Mouse (Mus musculus): ENCODE measurements around the gene Zdhhc17. TPM values are rescaled to one million over a fixed set of nuclear protein-coding genes. Genes with fewer than 3 reads are reported as not detected.

The Zdhhc17 gene
- polyA plus RNA-seq, 1 experiment = not detected

DNA sequence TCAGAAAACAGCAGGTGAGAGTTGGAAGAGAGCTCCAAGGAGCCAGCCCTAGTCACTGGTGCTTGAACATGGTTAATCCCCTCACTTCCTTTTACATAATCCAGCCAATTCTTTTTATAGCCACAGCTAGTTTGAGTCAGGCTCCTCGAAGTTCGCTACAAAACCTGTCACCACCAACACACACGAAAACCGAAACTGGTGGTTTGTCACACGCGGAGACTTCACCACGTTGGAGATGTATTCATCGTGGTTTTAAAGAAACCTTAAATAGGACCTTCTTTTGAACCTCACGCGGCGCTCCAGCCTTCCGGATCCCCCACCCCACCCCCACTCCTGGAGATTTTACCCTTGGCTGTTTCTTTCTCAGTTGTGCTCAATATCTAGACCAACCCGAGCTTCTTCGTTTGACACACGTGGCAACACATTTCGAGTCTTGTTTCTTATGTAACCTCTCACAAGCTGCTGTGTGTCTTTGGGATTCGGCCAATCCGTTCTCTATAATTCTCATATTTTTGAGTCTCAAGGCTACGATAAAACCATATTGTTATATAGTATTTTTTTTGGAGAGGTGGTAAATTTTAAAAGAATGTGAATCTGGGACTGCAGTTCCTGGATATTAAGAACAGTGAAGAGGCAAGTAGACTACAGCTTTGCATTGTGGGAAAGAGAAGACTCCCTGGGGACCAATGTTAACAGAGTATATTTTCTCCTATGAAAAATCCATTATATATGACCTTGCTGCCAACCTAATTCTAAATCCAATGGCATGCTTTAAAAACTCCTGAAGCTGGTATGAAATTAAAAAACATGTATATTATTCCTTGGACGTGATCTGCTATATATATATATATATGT is 21.8 kb upstream of the Zdhhc17 start:
- H3K4me3 ChIP-seq (replicated peaks) = peak overlapping the region; percentile 12
- H3K4me1 ChIP-seq (ENCODE audit: control insufficient read depth) = no peaks in the 10 kb centered on the region
- no peaks in the 10 kb centered on the region for H3K9me3 ChIP-seq (ENCODE audit: control insufficient read depth, low read length)
- no peak for TF ChIP-seq GATA1 (IDR thresholded peaks at IDR 0.05; ENCODE audit: low read length)
- TF ChIP-seq TAL1 (IDR thresholded peaks at IDR 0.05; ENCODE audit: low read length) = no peak
- H3K27me3 ChIP-seq (ENCODE audit: control insufficient read depth) = no peaks in the 10 kb centered on the region
- H3K36me3 ChIP-seq (ENCODE audit: control insufficient read depth) = no peaks in the 10 kb centered on the region

DNA sequence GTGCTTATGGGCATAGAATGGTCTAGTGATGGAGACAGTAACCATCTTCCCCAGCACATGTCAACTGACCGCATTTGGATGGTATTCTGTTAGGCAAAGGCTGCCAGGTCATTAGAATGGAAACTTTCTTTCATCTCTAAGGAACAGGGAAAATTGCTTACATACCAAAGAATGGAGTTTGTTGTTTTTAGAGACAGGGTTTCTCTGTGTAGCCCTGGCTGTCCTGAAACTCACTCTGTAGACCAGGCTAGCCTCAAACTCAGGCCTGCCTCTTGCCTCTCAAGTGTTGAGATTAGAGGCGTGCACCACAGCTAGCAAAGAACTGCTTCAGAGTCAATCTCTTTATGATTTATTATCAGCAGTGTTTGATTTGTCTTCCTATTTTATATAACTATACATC is 20.9 kb upstream of the Zdhhc17 start:
- H3K36me3 ChIP-seq (ENCODE audit: control insufficient read depth) = no peaks in the 10 kb centered on the region
- H3K4me3 ChIP-seq (replicated peaks) = no peak overlapping the region
- TF ChIP-seq TAL1 (IDR thresholded peaks at IDR 0.05; ENCODE audit: low read length) = no peak
- TF ChIP-seq GATA1 (IDR thresholded peaks at IDR 0.05; ENCODE audit: low read length) = no peak
- H3K27me3 ChIP-seq (ENCODE audit: control insufficient read depth) = no peaks in the 10 kb centered on the region
- no peaks in the 10 kb centered on the region for H3K9me3 ChIP-seq (ENCODE audit: control insufficient read depth, low read length)
- no peaks in the 10 kb centered on the region for H3K4me1 ChIP-seq (ENCODE audit: control insufficient read depth)

DNA sequence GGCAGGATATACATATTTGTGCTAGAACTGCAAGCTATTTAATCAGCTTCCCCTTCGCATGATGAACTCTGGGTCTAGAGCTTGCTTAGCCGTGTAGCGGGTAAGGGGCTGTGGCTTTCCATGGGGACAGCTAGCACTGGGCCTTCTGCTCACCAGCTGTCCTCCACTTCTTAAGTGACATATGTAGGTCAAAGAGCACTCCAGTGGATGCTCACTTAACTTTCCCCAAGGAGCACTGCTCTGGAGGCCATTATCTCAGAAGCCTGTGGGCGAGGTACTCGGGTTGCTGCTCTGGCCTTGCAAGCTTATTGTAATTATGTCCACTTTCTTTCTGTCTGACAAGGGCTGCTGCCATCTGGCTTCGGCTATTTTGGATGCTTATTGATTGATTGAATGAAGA is 16.2 kb upstream of the Zdhhc17 start:
- H3K4me3 ChIP-seq (replicated peaks) = no peak overlapping the region
- no peaks in the 10 kb centered on the region for H3K4me1 ChIP-seq (ENCODE audit: control insufficient read depth)
- H3K27me3 ChIP-seq (ENCODE audit: control insufficient read depth) = no peaks in the 10 kb centered on the region
- TF ChIP-seq TAL1 (IDR thresholded peaks at IDR 0.05; ENCODE audit: low read length) = no peak
- TF ChIP-seq GATA1 (IDR thresholded peaks at IDR 0.05; ENCODE audit: low read length) = no peak
- no peaks in the 10 kb centered on the region for H3K36me3 ChIP-seq (ENCODE audit: control insufficient read depth)
- H3K9me3 ChIP-seq (ENCODE audit: control insufficient read depth, low read length) = peaks cover 7% of the 10 kb centered on the region

GRCm38 (mm10) chr10:111024746-111025145 is 14.8 kb upstream of the Zdhhc17 start:
- Histone ChIP-seq H3K4me1 (ENCODE audit: control insufficient read depth) (no peaks in the 10 kb centered on the region), H3K9me3 (ENCODE audit: control insufficient read depth, low read length) (peaks cover 7% of the 10 kb centered on the region), H3K27me3 (ENCODE audit: control insufficient read depth) (no peaks in the 10 kb centered on the region), H3K4me3 (replicated peaks) (no peak overlapping the region), H3K36me3 (ENCODE audit: control insufficient read depth) (no peaks in the 10 kb centered on the region)
- TF ChIP-seq GATA1 (IDR thresholded peaks at IDR 0.05; ENCODE audit: low read length) (no peak), TAL1 (IDR thresholded peaks at IDR 0.05; ENCODE audit: low read length) (no peak)

GRCm38 (mm10) chr10:111014476-111014875 is 4.5 kb upstream of the Zdhhc17 start:
- Histone ChIP-seq H3K4me3 (replicated peaks) (no peak overlapping the region), H3K36me3 (ENCODE audit: control insufficient read depth) (no peaks in the 10 kb centered on the region), H3K27me3 (ENCODE audit: control insufficient read depth) (peaks cover 46% of the 10 kb centered on the region), H3K9me3 (ENCODE audit: control insufficient read depth, low read length) (no peaks in the 10 kb centered on the region), H3K4me1 (ENCODE audit: control insufficient read depth) (peaks cover 13% of the 10 kb centered on the region)
- TF ChIP-seq GATA1 (IDR thresholded peaks at IDR 0.05; ENCODE audit: low read length) = no peak
- no peak for TF ChIP-seq TAL1 (IDR thresholded peaks at IDR 0.05; ENCODE audit: low read length)

GRCm38 (mm10) chr10:111013265-111013664 is 3.3 kb upstream of the Zdhhc17 start:
- Histone ChIP-seq H3K4me1 (ENCODE audit: control insufficient read depth) (peaks cover 22% of the 10 kb centered on the region), H3K27me3 (ENCODE audit: control insufficient read depth) (peaks cover 46% of the 10 kb centered on the region), H3K4me3 (replicated peaks) (no peak overlapping the region), H3K9me3 (ENCODE audit: control insufficient read depth, low read length) (no peaks in the 10 kb centered on the region), H3K36me3 (ENCODE audit: control insufficient read depth) (no peaks in the 10 kb centered on the region)
- no peak for TF ChIP-seq GATA1 (IDR thresholded peaks at IDR 0.05; ENCODE audit: low read length)
- no peak for TF ChIP-seq TAL1 (IDR thresholded peaks at IDR 0.05; ENCODE audit: low read length)

- Histone ChIP-seq H3K36me3 (ENCODE audit: control insufficient read depth) (no peaks in the 10 kb centered on the region), H3K4me1 (ENCODE audit: control insufficient read depth) (peaks cover 29% of the 10 kb centered on the region), H3K4me3 (replicated peaks) (no peak overlapping the region), H3K9me3 (ENCODE audit: control insufficient read depth, low read length) (no peaks in the 10 kb centered on the region), H3K27me3 (ENCODE audit: control insufficient read depth) (peaks cover 46% of the 10 kb centered on the region)
- TF ChIP-seq GATA1 (IDR thresholded peaks at IDR 0.05; ENCODE audit: low read length) (no peak), TAL1 (IDR thresholded peaks at IDR 0.05; ENCODE audit: low read length) (no peak)
Measured at GRCm38 (mm10) chr10:111012496-111013038, 2.6 kb upstream of the Zdhhc17 start.

DNA sequence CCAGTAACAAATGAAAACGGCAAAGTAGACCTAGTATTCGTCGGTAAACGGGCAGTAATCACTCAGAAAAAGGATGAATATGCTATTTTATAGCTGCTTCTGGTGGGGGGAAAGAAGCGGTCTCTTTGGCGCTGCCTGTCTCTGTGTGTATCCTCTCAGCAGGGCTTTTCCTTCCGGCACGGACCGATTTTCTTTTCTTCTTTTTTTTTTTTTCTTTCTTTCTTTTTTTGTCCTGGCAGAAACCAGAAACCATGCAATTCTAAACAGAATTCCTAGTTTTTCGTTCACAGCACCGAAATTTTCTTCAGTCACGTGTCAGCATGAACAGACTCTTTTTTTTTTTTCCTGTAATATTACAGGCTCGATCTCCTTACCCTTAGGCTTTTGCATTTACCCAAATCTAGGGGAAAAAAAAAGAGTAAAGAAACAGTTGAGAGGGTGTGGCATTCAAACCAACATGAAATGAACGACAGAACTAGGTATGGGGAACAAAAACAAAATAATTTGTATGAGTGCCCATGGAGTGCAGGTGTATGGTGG is 1.4 kb upstream of the Zdhhc17 start:
- Histone ChIP-seq H3K36me3 (ENCODE audit: control insufficient read depth) (no peaks in the 10 kb centered on the region), H3K4me1 (ENCODE audit: control insufficient read depth) (peaks cover 41% of the 10 kb centered on the region), H3K4me3 (replicated peaks) (peak overlapping the region; percentile 95), H3K27me3 (ENCODE audit: control insufficient read depth) (peaks cover 44% of the 10 kb centered on the region), H3K9me3 (ENCODE audit: control insufficient read depth, low read length) (no peaks in the 10 kb centered on the region)
- TF ChIP-seq GATA1 (IDR thresholded peaks at IDR 0.05; ENCODE audit: low read length) = no peak
- TF ChIP-seq TAL1 (IDR thresholded peaks at IDR 0.05; ENCODE audit: low read length) = no peak

GRCm38 (mm10) chr10:111010480-111011225 is 713 bp upstream of the Zdhhc17 start:
- peaks cover 44% of the 10 kb centered on the region for H3K27me3 ChIP-seq (ENCODE audit: control insufficient read depth)
- H3K36me3 ChIP-seq (ENCODE audit: control insufficient read depth) = no peaks in the 10 kb centered on the region
- peak overlapping the region; percentile 95 for H3K4me3 ChIP-seq (replicated peaks)
- peaks cover 47% of the 10 kb centered on the region for H3K4me1 ChIP-seq (ENCODE audit: control insufficient read depth)
- no peak for TF ChIP-seq TAL1 (IDR thresholded peaks at IDR 0.05; ENCODE audit: low read length)
- 0 out of 2 replicates have a peak, but pooled peaks have one; percentile 24 for TF ChIP-seq GATA1 (IDR thresholded peaks at IDR 0.05; ENCODE audit: low read length)
- no peaks in the 10 kb centered on the region for H3K9me3 ChIP-seq (ENCODE audit: control insufficient read depth, low read length)
